22 mouse cellular contexts compared by ENCODE assay signal in genomic region chr3:137288943-137289682, GRCm38 (mm10). TPM values are rescaled to one million over a fixed set of nuclear protein-coding genes. Genes with fewer than 3 reads are reported as not detected.
DNase-seq lines count a peak whose midpoint lies in the region; ATAC-seq lines count a peak whose summit lies in the region.
"Had no signal": no experiment of that assay in that cellular context is flagged by ENCODE, and none has a peak within 500 bp of the region (broad histone marks: within the 10 kb centered on the region; RNA-seq: fewer than 3 reads in every experiment).

No protein-coding gene starts in this region.

- ATAC-seq in kidney, embryonic 15.5 days (replicated peaks; ENCODE audit: low FRiP score), result peak; percentile 2; the same call in 1 of the 2 replicates
- ATAC-seq: CD4-positive, CD25-positive, alpha-beta regulatory T cell, adult 4 months; forebrain, postnatal 0 days; inflammation-experienced regulatory T-cells, adult 6 months; midbrain, embryonic 13.5 days had no signal

- H3K27ac ChIP-seq in kidney, embryonic 15.5 days, result peak overlapping the region; percentile 68
- H3K27ac ChIP-seq: hindbrain, embryonic 14.5 days; liver, embryonic 13.5 days; midbrain, embryonic 13.5 days had no signal

- H3K4me2 ChIP-seq in kidney, embryonic 15.5 days, result no peak overlapping the region
- H3K4me2 ChIP-seq: hindbrain, embryonic 14.5 days; liver, embryonic 13.5 days; midbrain, embryonic 13.5 days had no signal

- no peak overlapping the region for H3K4me3 ChIP-seq in kidney, embryonic 15.5 days (replicated peaks)
- H3K4me3 ChIP-seq: liver, embryonic 13.5 days; megakaryocyte, embryonic 14.5 days; midbrain, embryonic 13.5 days had no signal

- no peak overlapping the region for H3K9ac ChIP-seq in kidney, embryonic 15.5 days
- H3K9ac ChIP-seq: forebrain, postnatal 0 days; hindbrain, embryonic 14.5 days; liver, embryonic 13.5 days; midbrain, embryonic 13.5 days had no signal

- H3K27me3 ChIP-seq in kidney, embryonic 15.5 days, result no peaks in the 10 kb centered on the region
- no peaks in the 10 kb centered on the region for H3K27me3 ChIP-seq in splenic B cell, adult 2 months (ENCODE audit: control insufficient read depth, insufficient read depth, low read length, poor library complexity, severe bottlenecking)
- H3K27me3 ChIP-seq: liver, embryonic 13.5 days; megakaryocyte, embryonic 14.5 days; midbrain, embryonic 13.5 days had no signal

- WGBS in kidney, embryonic 15.5 days, result 58% methylated on average over 2 of the region's 2 CpGs

- peaks cover 14% of the 10 kb centered on the region for H3K4me1 ChIP-seq in kidney, embryonic 15.5 days
- H3K4me1 ChIP-seq: liver, embryonic 13.5 days; midbrain, embryonic 13.5 days had no signal

- DNase-seq in embryo, embryonic 11 days, result peak; percentile 21
- DNase-seq in embryo, embryonic 10.5 days (ENCODE audit: low spot score), result no peak
- DNase-seq in kidney, adult 11 months, result no peak
- DNase-seq in brain, adult 2 months (ENCODE audit: low read depth, low spot score), result peak; percentile 32
- DNase-seq in splenic B cell, adult 2 months (ENCODE audit: low read depth, low spot score), result peak; percentile 7
- DNase-seq in right cerebral cortex, postnatal 25 days, result no peak
- DNase-seq: adrenal gland, adult 2 months; cerebellum, adult 11-12 months; cerebellum, postnatal 14 days; forebrain, postnatal 0 days; gastrocnemius, postnatal 36 days; heart, postnatal 4 days; kidney, adult 9 months; liver, embryonic 13.5 days; lung, adult 2 months; thymus, postnatal 14 days had no signal

- H3K36me3 ChIP-seq in kidney, embryonic 15.5 days, result no peaks in the 10 kb centered on the region
- H3K36me3 ChIP-seq in splenic B cell, adult 2 months (ENCODE audit: control insufficient read depth, insufficient read depth, low read length, poor library complexity, severe bottlenecking), result no peaks in the 10 kb centered on the region
- H3K36me3 ChIP-seq: liver, embryonic 13.5 days; midbrain, embryonic 13.5 days had no signal

- H3K9me3 ChIP-seq in kidney, embryonic 15.5 days (replicated peaks), result no peaks in the 10 kb centered on the region
- H3K9me3 ChIP-seq: liver, embryonic 13.5 days; megakaryocyte, embryonic 14.5 days; midbrain, embryonic 13.5 days had no signal

RNA-seq across cellular contexts. Expression of gene Emcn, which starts 51.8 kb away (rescaled TPM):
- polyA plus RNA-seq in kidney, embryonic 15.5 days (2015; fragmentation: Nextera tagmentation; extraction: Ambion mirVana), result 96.8 and 97.2 TPM in 2 replicates
- polyA plus RNA-seq: CD4-positive, CD25-positive, alpha-beta regulatory T cell, adult 4 months had no signal

Comparison
In these comparisons a context has a peak if more than half of its experiments do, and no peak if none do; other contexts are left out.
1. DNase-seq: peak in embryo, embryonic 11 days (single experiment), brain, adult 2 months (single experiment) and splenic B cell, adult 2 months (single experiment); none in embryo, embryonic 10.5 days (single experiment), kidney, adult 11 months (single experiment) and right cerebral cortex, postnatal 25 days (single experiment).